ENCODE assay signal across 8 mouse cellular contexts in the genomic region with DNA sequence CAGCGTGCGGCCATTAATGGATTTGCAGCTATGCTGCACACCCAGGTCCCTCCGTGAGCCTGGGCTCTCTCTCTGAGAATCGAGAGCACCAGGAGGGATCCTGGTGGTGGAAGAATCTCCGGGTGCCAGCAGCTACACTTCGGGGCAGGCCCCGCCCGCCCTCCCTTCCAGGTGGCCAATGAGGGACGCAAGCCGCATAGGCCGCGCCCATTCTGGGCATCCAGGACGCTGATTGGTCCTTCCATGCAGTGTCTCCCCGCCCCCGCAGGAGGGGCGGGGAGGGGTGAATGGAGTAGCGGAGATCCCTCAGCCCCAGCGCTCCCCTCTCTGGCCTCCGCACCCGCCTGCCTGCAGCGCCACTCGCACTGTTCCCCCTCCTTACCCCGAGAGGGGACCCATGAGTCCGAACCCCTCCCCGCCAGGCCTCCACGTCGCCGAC. TPM values are rescaled to one million over a fixed set of nuclear protein-coding genes. Genes with fewer than 3 reads are reported as not detected.
DNase-seq lines count a peak whose midpoint lies in the region; ATAC-seq and TF ChIP-seq lines count a peak whose summit lies in the region.

A gene (plus strand): TSS at position 248 of the 439 bp plus-strand sequence.

- H3K4me3 ChIP-seq in bone marrow, adult 2 months (replicated peaks; ENCODE audit: control insufficient read depth, low read depth, low read length) = peak within 1 kb of the TSS; percentile 74
- peak within 1 kb of the TSS; percentile 61 for H3K4me3 ChIP-seq in embryonic facial prominence, embryonic 15.5 days (replicated peaks)
- peak within 1 kb of the TSS; percentile 44 for H3K4me3 ChIP-seq in kidney, embryonic 14.5 days (ENCODE audit: low read length)
- peak within 1 kb of the TSS; percentile 63 for H3K4me3 ChIP-seq in limb, embryonic 15.5 days

- DNase-seq in 416B (ENCODE audit: low read depth) = peak; percentile 94
- peak; percentile 94 for DNase-seq in heart, adult 9 months (ENCODE audit: low spot score in 2 of 2)
- DNase-seq in monocyte, adult 2 months (ENCODE audit: low read depth in 1 of 2, low spot score in 2 of 2) = peak; percentile 79 to 89
- DNase-seq in spleen, postnatal 36 days (ENCODE audit: low spot score in 2 of 2) = peak; percentile 93 to 96

- peak; percentile 98 for ATAC-seq in embryonic facial prominence, embryonic 15.5 days (ENCODE audit: insufficient number of reproducible peaks, low FRiP score, low TSS enrichment, low read depth)
- peak; percentile 94 for ATAC-seq in kidney, embryonic 14.5 days (ENCODE audit: low FRiP score, low TSS enrichment)
- ATAC-seq in limb, embryonic 15.5 days (ENCODE audit: insufficient number of reproducible peaks, low FRiP score, low TSS enrichment, low read depth) = peak; percentile 96

- H3K27ac ChIP-seq in bone marrow, adult 2 months (ENCODE audit: control insufficient read depth, insufficient read depth, low read depth, low read length, poor library complexity) = peak within 1 kb of the TSS; percentile 31
- H3K27ac ChIP-seq in embryonic facial prominence, embryonic 15.5 days (replicated peaks) = peak within 1 kb of the TSS; percentile 52
- no peak within 1 kb of the TSS for H3K27ac ChIP-seq in kidney, embryonic 14.5 days (ENCODE audit: low read depth, low read length)
- peak within 1 kb of the TSS; percentile 59 for H3K27ac ChIP-seq in limb, embryonic 15.5 days

- H3K9me3 ChIP-seq in embryonic facial prominence, embryonic 15.5 days (replicated peaks) = no peaks in the 10 kb centered on the region
- no peaks in the 10 kb centered on the region for H3K9me3 ChIP-seq in kidney, embryonic 14.5 days (ENCODE audit: control insufficient read depth, low read length)
- H3K9me3 ChIP-seq in limb, embryonic 15.5 days = no peaks in the 10 kb centered on the region

- H3K36me3 ChIP-seq in embryonic facial prominence, embryonic 15.5 days = no peaks in the 10 kb centered on the region
- H3K36me3 ChIP-seq in kidney, embryonic 14.5 days (ENCODE audit: control insufficient read depth, insufficient read depth, low read length) = 0 out of 2 replicates have a peak, but pooled peaks cover 3% of the 10 kb centered on the region
- H3K36me3 ChIP-seq in limb, embryonic 15.5 days = 0 out of 2 replicates have a peak, but pooled peaks cover 2% of the 10 kb centered on the region

- WGBS in bone marrow, adult 2 months = 0% methylated on average over 28 of the region's 28 CpGs
- under 1% methylated on average over 28 of the region's 28 CpGs for WGBS in embryonic facial prominence, embryonic 15.5 days
- WGBS in kidney, embryonic 14.5 days = under 1% methylated on average over 28 of the region's 28 CpGs
- 0% methylated on average over 26 of the region's 28 CpGs for WGBS in limb, embryonic 15.5 days

- no peaks in the 10 kb centered on the region; the same call in 1 of the 2 replicates for H3K4me1 ChIP-seq in bone marrow, adult 2 months (ENCODE audit: control insufficient read depth, insufficient read depth, low read length)
- peaks cover 24% of the 10 kb centered on the region for H3K4me1 ChIP-seq in embryonic facial prominence, embryonic 15.5 days
- H3K4me1 ChIP-seq in kidney, embryonic 14.5 days (ENCODE audit: control insufficient read depth, insufficient read depth, low read length) = peaks cover 13% of the 10 kb centered on the region
- peaks cover 24% of the 10 kb centered on the region for H3K4me1 ChIP-seq in limb, embryonic 15.5 days

- peak within 1 kb of the TSS; percentile 44 for H3K9ac ChIP-seq in embryonic facial prominence, embryonic 15.5 days
- peak within 1 kb of the TSS; percentile 32 for H3K9ac ChIP-seq in kidney, embryonic 14.5 days (ENCODE audit: low read depth, low read length)
- peak within 1 kb of the TSS; percentile 47 for H3K9ac ChIP-seq in limb, embryonic 15.5 days

- TF ChIP-seq CTCF in bone marrow, adult 2 months (IDR thresholded peaks at IDR 0.05; ENCODE audit: control insufficient read depth, insufficient read depth, low read length) = 0 out of 2 replicates have a peak, but pooled peaks have one; percentile 3

- 0 out of 2 replicates have a peak, but pooled peaks cover 6% of the 10 kb centered on the region for H3K27me3 ChIP-seq in embryonic facial prominence, embryonic 15.5 days
- no peaks in the 10 kb centered on the region for H3K27me3 ChIP-seq in kidney, embryonic 14.5 days (ENCODE audit: control insufficient read depth, insufficient read depth, low read length)
- peaks cover 13% of the 10 kb centered on the region; the same call in 1 of the 2 replicates for H3K27me3 ChIP-seq in limb, embryonic 15.5 days

- peak; percentile 54; the same call in 1 of the 2 replicates for TF ChIP-seq POLR2A in bone marrow, adult 2 months (IDR thresholded peaks at IDR 0.05; ENCODE audit: borderline replicate concordance, control insufficient read depth, low read depth, low read length)

- H3K4me2 ChIP-seq in embryonic facial prominence, embryonic 15.5 days (replicated peaks) = peak within 1 kb of the TSS; percentile 97
- H3K4me2 ChIP-seq in kidney, embryonic 14.5 days (replicated peaks; ENCODE audit: low read depth, low read length) = peak within 1 kb of the TSS; percentile 56
- H3K4me2 ChIP-seq in limb, embryonic 15.5 days = peak within 1 kb of the TSS; percentile 92

RNA-seq across cellular contexts. Expression of the gene that starts here (rescaled TPM):
- 16.7 and 31.3 TPM in 2 replicates for polyA plus RNA-seq in bone marrow, adult 2 months (2011; ENCODE audit: insufficient read depth, insufficient read length, low replicate concordance, missing spikeins)
- 13.4 and 13.6 TPM in 2 replicates for polyA plus RNA-seq in embryonic facial prominence, embryonic 15.5 days (2015; fragmentation: Nextera tagmentation; extraction: Ambion mirVana)
- polyA plus RNA-seq in kidney, embryonic 14.5 days (2014; fragmentation: Nextera tagmentation; extraction: Ambion mirVana) = 13.5 and 17.5 TPM in 2 replicates
- 12.1 and 13.6 TPM in 2 replicates for polyA plus RNA-seq in limb, embryonic 15.5 days (2015; fragmentation: Nextera tagmentation; extraction: Ambion mirVana)
